Mouse (Mus musculus): ENCODE results near the gene Gm10322.

The Gm10322 gene

GRCm38 (mm10) chr10:59615981-59616520 is at the start of gene Gm10322:
Gm10322 (plus strand) TSS chr10:59616063.
- peak; percentile 73 for DNase-seq (ENCODE audit: low read depth)

GRCm38 (mm10) chr10:59566968-59567367 is 48.9 kb upstream of the Gm10322 start:
- DNase-seq (ENCODE audit: low read depth), result no peak

GRCm38 (mm10) chr10:59568665-59569480 is 47.0 kb upstream of the Gm10322 start:
- no peak for DNase-seq (ENCODE audit: low read depth)

- no peak for DNase-seq (ENCODE audit: low read depth)
Observed at GRCm38 (mm10) chr10:59569481-59569869, 46.4 kb upstream of the Gm10322 start.

DNA sequence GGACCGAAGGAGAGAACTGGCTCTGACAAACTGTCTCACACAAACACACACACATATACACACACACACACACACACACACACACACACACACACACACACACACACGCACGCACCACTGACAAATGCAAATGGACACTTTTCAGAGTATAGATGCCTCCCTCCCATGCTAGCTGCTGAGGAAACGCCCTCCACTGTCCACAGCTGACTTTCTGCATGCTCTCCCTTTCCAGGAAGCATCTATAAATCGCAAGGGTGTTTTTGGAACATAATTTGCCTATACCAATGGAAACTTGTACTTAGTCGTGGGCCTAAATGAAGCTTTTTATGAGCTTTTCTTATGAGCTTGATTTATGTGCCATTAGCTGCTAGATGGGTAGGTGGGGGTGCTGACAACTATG is 45.5 kb upstream of the Gm10322 start:
- no peak for DNase-seq (ENCODE audit: low read depth)

DNA sequence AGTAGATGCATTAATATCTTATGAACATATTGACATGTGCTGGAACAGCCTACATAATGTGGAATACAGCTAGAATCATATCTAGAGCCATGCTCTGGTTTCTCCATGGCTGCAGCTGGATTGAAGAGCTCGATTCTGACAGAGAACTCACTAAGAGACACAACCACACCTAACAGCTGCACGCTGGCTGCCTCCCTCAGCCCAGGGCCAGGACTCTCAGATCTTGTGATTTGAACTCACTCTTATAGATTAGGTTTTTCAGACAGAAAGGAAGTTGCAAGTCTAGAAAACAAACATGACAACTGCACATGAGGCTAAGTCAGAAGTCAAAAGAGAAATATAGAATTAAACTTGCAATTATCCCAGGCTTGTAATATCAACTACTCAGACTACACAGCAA is 45.1 kb upstream of the Gm10322 start:
- no peak for DNase-seq (ENCODE audit: low read depth)

- no peak for DNase-seq (ENCODE audit: low read depth)
Observed at GRCm38 (mm10) chr10:59571273-59571672, 44.6 kb upstream of the Gm10322 start.

GRCm38 (mm10) chr10:59571964-59572363 is 43.9 kb upstream of the Gm10322 start:
- DNase-seq (ENCODE audit: low read depth), result no peak

- DNase-seq (ENCODE audit: low read depth), result peak; percentile 41
Observed at GRCm38 (mm10) chr10:59576305-59576704, 39.6 kb upstream of the Gm10322 start.

- DNase-seq (ENCODE audit: low read depth), result peak; percentile 81
Observed at GRCm38 (mm10) chr10:59577871-59578801, 37.7 kb upstream of the Gm10322 start.

GRCm38 (mm10) chr10:59579645-59580044 is 36.2 kb upstream of the Gm10322 start:
- no peak for DNase-seq (ENCODE audit: low read depth)

- no peak for DNase-seq (ENCODE audit: low read depth)
Observed at GRCm38 (mm10) chr10:59580593-59581149, 35.2 kb upstream of the Gm10322 start.

- DNase-seq (ENCODE audit: low read depth), result no peak
Observed at GRCm38 (mm10) chr10:59581826-59582543, 33.9 kb upstream of the Gm10322 start.

DNA sequence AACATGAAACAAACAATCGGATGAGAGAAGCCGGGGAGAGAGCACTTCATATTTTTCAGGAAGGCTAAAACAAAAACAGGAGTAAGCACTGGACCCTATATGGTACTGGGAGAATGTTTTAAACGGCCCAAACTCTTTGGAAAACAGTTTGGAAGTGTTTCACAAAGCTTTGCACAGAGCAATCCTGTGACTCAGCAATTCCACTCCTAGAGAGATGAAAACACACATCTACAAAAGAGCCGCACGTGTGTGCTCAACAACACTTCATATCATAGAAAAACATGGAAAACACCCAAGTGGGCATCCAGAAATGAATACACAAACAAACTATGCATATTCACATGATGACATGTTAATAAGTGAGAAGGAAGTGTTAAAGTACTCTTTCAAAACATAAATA is 30.2 kb upstream of the Gm10322 start:
- DNase-seq (ENCODE audit: low read depth), result peak; percentile 69

GRCm38 (mm10) chr10:59586821-59587220 is 29.0 kb upstream of the Gm10322 start:
- peak; percentile 44 for DNase-seq (ENCODE audit: low read depth)

GRCm38 (mm10) chr10:59588135-59588534 is 27.7 kb upstream of the Gm10322 start:
- DNase-seq (ENCODE audit: low read depth), result no peak

DNA sequence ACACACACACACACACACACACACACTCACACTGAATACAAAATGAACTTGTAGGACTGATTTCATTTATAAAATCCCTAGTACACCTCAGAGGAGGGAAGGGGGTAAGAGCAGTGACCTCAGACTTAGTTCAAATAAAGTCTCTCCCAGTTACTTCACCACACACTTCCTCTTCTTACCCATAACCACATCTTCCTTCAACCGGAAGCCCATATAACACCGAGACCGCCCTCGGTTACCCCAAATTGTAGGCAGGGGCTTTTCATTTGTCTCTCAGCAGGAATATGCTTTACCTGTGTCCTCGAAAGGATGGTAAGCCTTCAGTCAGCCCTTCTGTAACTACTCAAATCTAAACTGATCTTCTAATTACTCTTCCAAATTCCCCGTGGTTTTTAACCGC is 26.4 kb upstream of the Gm10322 start:
- no peak for DNase-seq (ENCODE audit: low read depth)

GRCm38 (mm10) chr10:59589856-59590255 is 26.0 kb upstream of the Gm10322 start:
- DNase-seq (ENCODE audit: low read depth), result no peak

DNA sequence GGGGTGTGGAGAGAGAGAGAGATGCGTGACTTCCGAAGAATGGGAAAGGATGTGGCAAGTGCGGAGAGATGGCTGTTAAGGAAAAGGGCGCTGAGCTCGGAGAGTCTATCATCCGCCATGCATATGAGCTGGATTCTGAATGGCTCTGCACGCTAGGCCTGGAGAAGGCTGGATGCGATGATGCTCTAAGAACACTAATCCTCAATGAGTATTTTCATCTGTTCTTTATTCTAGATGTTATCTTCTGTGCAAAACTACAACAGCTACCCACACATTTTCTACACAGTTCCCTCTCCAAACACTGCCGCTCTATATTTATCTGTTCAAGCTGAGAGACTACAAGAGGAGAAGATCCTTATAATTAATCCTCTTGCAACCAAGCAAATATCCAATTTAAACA is 25.3 kb upstream of the Gm10322 start:
- DNase-seq (ENCODE audit: low read depth), result no peak

GRCm38 (mm10) chr10:59593826-59594570 is 21.9 kb upstream of the Gm10322 start:
- DNase-seq (ENCODE audit: low read depth), result no peak

- DNase-seq (ENCODE audit: low read depth), result no peak
Observed at GRCm38 (mm10) chr10:59600516-59600915, 15.3 kb upstream of the Gm10322 start.

All from NIH3T3 (cell line).